Mouse (Mus musculus) spleen, adult 2 months (tissue): ENCODE measurements around the gene Dnajc1. TPM values are rescaled to one million over a fixed set of nuclear protein-coding genes. Genes with fewer than 3 reads are reported as not detected.

Experiments used
- DNase-seq, 2 experiments: peaks; one replicate each; pipeline versions ENCODE4 v3.0.0 to v3.0.0-alpha.2; 2012 to 2021; ENCODE audit warnings: low spot score in 2 of 2, low read depth in 1 of 2
- H3K27ac ChIP-seq: fragments of 200-500 bp; 2 replicates; pipeline ENCODE4 v1.5.1; 2012; ENCODE audit warnings: low read length, inconsistent platforms; ENCODE audit not compliant: insufficient read depth
- H3K27me3 ChIP-seq: fragments of 200-500 bp; 2 replicates; pipeline ENCODE4 v1.6.1; 2012; ENCODE audit warnings: mild to moderate bottlenecking, moderate library complexity, low read length, inconsistent platforms; ENCODE audit not compliant: control insufficient read depth, insufficient read depth
- H3K36me3 ChIP-seq: fragments of 200-500 bp; 2 replicates; pipeline ENCODE4 v1.6.1; 2012; ENCODE audit warnings: mild to moderate bottlenecking, low read length, inconsistent platforms; ENCODE audit not compliant: control insufficient read depth, insufficient read depth
- H3K4me1 ChIP-seq: fragments of 200-500 bp; 2 replicates; pipeline ENCODE4 v1.6.1; 2011; ENCODE audit warnings: inconsistent platforms; ENCODE audit not compliant: control insufficient read depth, insufficient read depth, insufficient read length
- H3K4me3 ChIP-seq: fragments of 200-500 bp; 2 replicates; pipeline ENCODE4 v1.5.1; 2011; ENCODE audit warnings: mild to moderate bottlenecking, inconsistent platforms; ENCODE audit not compliant: insufficient read depth, insufficient read length; ENCODE audit errors: extremely low read depth
- CTCF ChIP-seq: fragments of 200-500 bp; IDR thresholded peaks from 2 replicates; pipeline ENCODE4 v1.5.1; 2011; ENCODE audit warnings: mild to moderate bottlenecking, inconsistent platforms; ENCODE audit not compliant: insufficient read depth, insufficient read length, insufficient replicate concordance; ENCODE audit errors: extremely low read depth
- POLR2A ChIP-seq: fragments of 200-500 bp; IDR thresholded peaks from 2 replicates; pipeline ENCODE4 v1.6.1; 2011; ENCODE audit warnings: low read depth, low read length, inconsistent platforms
- WGBS: fragments of 180-500 bp; shearing (Covaris S2); methylation state at CpG from one replicate; pipeline ENCODE4 v1.1.7; 2018; 5-methylcytosine and 5-hydroxymethylcytosine counted together
- polyA plus RNA-seq: library from polyadenylated mRNA; depleted of rRNA; stranded (reverse); fragments of >200 nt; gene quantifications from 2 replicates; pipeline ENCODE4 v1.2.3, GENCODE M21; 2012

Gene Dnajc1
- polyA plus RNA-seq, 1 experiment = 10.1 TPM

DNA sequence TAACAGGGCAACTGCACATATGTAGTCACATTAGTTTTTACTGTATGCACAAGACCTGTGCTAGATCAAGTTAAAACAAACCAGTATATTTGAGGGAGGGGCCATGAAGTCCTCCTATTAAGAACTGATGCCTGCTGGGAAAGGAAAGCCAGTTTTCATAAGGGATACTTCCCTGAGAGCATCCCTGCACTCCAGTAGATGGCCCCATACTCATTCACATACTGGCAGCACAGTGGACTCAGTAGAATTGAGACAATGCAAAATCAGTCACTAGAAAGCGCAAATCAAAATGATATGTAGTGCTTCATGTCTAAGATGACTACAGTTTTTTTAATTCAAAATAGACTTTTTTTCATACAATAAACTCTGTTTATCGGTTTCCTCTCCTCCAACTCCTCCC, 40.0 kb downstream of the Dnajc1 start:
- no peak overlapping the region for H3K27ac ChIP-seq
- no peaks in the 10 kb centered on the region for H3K36me3 ChIP-seq
- no peak for DNase-seq
- H3K27me3 ChIP-seq = no peaks in the 10 kb centered on the region
- TF ChIP-seq POLR2A (no peak), CTCF (no peak)
- no peaks in the 10 kb centered on the region for H3K4me1 ChIP-seq
- no peak overlapping the region for H3K4me3 ChIP-seq
- WGBS = 88% methylated on average over 2 of the region's 2 CpGs

DNA sequence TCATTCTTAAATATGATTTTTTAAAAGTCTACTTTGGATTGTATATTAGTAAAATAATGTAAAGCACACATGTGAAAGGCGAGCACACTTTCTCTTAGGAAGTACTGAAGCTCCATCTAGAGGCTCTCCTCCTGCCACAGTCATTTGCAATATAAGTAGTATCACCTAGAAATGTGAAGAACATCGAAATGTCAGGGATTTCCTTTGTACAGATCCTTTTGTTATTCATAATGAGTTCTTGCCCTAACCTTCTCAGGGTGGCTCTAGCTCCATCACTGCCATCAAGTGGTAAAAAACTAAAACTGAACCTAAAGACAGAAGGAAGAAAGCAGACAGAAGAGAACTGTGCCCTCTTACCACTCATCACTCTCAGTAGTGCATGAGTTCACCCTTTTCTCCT, 49.2 kb downstream of the Dnajc1 start:
- no peak for DNase-seq
- no peaks in the 10 kb centered on the region for H3K36me3 ChIP-seq
- no peaks in the 10 kb centered on the region for H3K4me1 ChIP-seq
- WGBS = 56% methylated on average over 2 of the region's 2 CpGs
- H3K4me3 ChIP-seq = no peak overlapping the region
- no peaks in the 10 kb centered on the region for H3K27me3 ChIP-seq
- no peak for TF ChIP-seq POLR2A
- TF ChIP-seq CTCF = no peak
- H3K27ac ChIP-seq = no peak overlapping the region

DNA sequence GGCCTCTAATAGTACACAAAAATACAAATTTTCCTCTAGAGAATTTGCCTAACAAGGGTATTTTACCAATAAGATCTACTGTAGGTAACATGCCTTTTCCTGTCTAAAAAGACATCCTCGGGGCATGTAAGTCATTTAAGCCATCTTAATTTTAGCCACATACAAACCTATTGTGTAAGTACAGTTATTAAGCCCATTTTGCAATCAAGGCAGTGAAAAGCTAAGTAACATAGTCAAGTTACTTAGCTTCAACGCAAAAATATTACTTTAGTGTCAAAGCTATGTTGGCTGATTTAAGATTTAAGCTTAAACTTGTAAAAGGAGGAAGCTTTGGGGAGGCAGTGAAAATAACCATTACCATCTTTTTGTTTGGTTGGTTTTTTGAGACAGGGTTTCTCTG, 74.0 kb downstream of the Dnajc1 start:
- DNase-seq = no peak
- Histone ChIP-seq H3K27me3 (no peaks in the 10 kb centered on the region), H3K4me3 (no peak overlapping the region), H3K4me1 (no peaks in the 10 kb centered on the region), H3K27ac (no peak overlapping the region), H3K36me3 (no peaks in the 10 kb centered on the region)
- WGBS = 87% methylated on average over 2 of the region's 2 CpGs
- TF ChIP-seq CTCF = no peak
- TF ChIP-seq POLR2A = no peak

DNA sequence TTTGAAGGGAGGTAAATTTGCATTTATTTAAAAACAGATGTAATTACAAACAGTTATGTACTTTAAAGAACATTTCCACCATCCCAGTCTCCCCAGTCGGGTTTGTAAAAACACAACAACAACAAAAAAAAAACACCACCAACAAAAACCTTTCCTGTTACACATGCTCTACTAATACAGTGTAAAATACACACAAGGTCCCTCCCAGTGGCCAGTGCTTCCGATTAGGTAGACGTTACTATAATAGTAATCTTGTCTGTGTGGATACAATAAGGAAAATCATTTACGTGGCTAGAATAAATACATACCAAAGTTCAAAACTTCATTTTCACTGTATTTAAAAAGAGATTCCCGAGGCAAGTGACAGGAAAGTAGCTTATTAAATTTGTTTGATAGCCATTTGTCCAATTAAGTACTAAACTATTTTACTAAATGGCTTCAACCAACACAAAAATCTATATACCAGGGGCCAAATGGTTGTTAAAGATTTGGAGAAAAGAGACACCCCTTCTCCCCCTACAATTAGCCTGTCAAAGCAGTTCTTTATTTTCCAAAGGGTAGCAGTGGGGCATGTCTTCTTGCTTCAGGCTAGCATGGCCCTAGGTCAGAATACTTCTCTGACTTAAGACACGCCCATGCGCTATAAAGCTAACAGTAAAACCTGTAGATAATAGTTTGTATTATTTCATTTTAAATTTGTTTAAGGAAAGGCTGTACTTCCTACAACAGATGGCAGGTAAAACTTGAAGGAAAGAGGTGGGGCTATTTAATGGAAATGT, 74.9 kb downstream of the Dnajc1 start:
- Histone ChIP-seq H3K4me3 (no peak overlapping the region), H3K27ac (no peak overlapping the region), H3K27me3 (no peaks in the 10 kb centered on the region), H3K4me1 (no peaks in the 10 kb centered on the region), H3K36me3 (no peaks in the 10 kb centered on the region)
- TF ChIP-seq CTCF (no peak), POLR2A (no peak)
- no peak for DNase-seq
- 90% methylated on average over 7 of the region's 7 CpGs for WGBS

DNA sequence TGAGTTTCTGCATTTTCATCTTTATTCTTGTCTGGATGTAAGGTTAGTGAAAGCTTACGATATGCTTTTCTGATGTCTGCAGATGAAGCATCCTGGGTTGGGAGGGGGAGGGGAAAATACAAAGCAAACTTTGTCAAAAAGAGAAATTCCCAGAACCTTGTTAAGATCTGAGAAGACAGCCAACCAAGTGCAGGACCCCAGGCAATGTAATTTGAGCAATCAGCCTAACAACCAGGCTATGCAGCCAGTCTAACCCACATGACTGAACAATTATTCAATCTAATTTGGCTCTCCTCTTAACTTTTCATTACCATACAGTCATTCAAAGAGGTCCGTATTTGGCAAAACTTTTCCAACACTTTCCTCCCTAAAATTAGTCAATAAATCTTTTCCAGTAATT, 75.7 kb downstream of the Dnajc1 start:
- Histone ChIP-seq H3K27me3 (no peaks in the 10 kb centered on the region), H3K4me1 (no peaks in the 10 kb centered on the region), H3K36me3 (no peaks in the 10 kb centered on the region), H3K27ac (no peak overlapping the region), H3K4me3 (no peak overlapping the region)
- WGBS = 92% methylated on average over 2 of the region's 2 CpGs
- TF ChIP-seq CTCF (no peak), POLR2A (no peak)
- DNase-seq = no peak

DNA sequence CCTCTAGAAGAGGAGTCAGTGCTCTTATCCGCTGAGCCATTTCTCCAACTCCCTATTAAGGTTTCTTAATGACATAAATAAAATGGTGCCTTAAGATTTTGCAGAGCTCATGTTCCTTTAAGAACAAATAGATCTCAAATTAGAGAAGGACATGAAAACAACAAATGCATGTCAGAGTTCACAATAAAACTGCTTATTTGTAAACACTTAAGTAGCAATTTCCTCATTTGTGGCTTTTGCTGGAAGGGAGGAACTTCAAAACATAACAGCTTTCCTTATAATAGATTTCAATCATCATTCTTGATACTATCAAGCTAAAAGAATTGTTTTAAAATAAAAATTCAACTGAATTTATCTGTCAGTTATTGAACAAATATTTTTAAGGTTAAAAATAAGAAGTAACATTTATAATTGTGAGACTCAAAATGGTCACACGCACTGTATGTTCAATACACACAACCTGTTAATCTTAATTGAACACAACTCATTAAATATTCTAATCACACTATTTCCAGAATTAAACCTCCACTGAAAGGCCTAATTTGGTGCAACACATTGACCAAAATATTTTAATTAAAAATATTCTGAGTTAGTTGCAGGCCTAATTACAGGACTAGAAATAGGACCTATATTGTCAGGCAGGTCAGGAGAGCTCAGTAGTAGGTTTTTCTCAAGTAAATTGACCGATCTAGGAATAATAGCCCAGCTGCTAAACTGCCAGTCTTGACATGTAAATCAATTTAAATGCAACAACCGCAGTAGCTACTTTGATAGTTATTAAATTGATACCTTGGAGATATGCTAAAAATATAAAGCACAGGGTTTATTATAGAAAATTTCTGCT, 82.1 kb downstream of the Dnajc1 start:
- Histone ChIP-seq H3K4me3 (no peak overlapping the region), H3K27me3 (no peaks in the 10 kb centered on the region), H3K36me3 (no peaks in the 10 kb centered on the region), H3K4me1 (no peaks in the 10 kb centered on the region), H3K27ac (no peak overlapping the region)
- no peak for DNase-seq
- WGBS = 94% methylated on average over 4 of the region's 4 CpGs
- no peak for TF ChIP-seq CTCF
- no peak for TF ChIP-seq POLR2A
